ENCODE assay signal across 20 mouse cellular contexts in the genomic region with DNA sequence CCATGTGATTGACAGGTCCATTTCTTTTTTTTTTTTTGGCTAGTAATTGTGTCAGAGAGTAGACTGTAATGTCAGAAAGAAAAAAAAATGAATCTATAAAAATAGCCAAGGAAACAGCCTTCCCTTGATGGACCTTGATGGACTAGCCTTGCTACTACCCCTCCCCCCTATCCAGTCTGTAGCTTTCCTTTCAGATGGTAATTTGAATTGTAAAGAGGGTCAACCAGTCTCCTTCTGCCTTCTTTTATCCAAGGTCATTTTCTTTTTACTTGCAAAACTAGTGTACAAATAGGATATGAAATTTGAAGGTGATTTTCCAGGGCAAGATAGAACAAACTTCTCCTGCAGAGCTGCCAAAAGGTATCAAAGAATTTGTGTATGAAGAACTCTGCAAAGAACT.
A peak's percentile ranks its signal among the peaks of the same experiment; 100 is the strongest.
DNase-seq lines count a peak whose midpoint lies in the region; TF ChIP-seq lines count a peak whose summit lies in the region.
"Had no signal": no experiment of that assay in that cellular context is flagged by ENCODE, and none has a peak within 500 bp of the region (broad histone marks: within the 10 kb centered on the region; RNA-seq: fewer than 3 reads in every experiment).

No protein-coding gene starts in this region.

- TF ChIP-seq POLR2A in ES-Bruce4 (IDR thresholded peaks at IDR 0.05; ENCODE audit: insufficient read depth, low read length), result no peak

- H3K4me3 ChIP-seq in ES-Bruce4 (ENCODE audit: low read depth, low read length) (no peak overlapping the region), ES-E14 (ENCODE audit: insufficient read depth in 1 of 2, low read depth in 1 of 2, low read length in 2 of 2, poor library complexity in 1 of 2, severe bottlenecking in 1 of 2) (no peak overlapping the region)
- H3K4me3 ChIP-seq: embryonic facial prominence, embryonic 10.5 days; embryonic facial prominence, embryonic 12.5 days; forebrain, embryonic 13.5 days; forebrain, embryonic 15.5 days had no signal

- no peak for TF ChIP-seq CTCF in ES-Bruce4 (IDR thresholded peaks at IDR 0.05; ENCODE audit: low read depth, low read length)

- H3K4me1 ChIP-seq in ES-Bruce4 (ENCODE audit: control insufficient read depth, insufficient read depth, low read length) (no peaks in the 10 kb centered on the region), ES-E14 (ENCODE audit: control insufficient read depth in 2 of 2, insufficient read depth in 2 of 2, low read length in 2 of 2, poor library complexity in 1 of 2) (peaks cover 4 to 8% of the 10 kb centered on the region in 2 experiments; a peak in 2 of 4 replicates)
- H3K4me1 ChIP-seq: embryonic facial prominence, embryonic 10.5 days; embryonic facial prominence, embryonic 12.5 days; forebrain, embryonic 13.5 days; forebrain, embryonic 15.5 days had no signal

- TF ChIP-seq EP300 in ES-Bruce4 (IDR thresholded peaks at IDR 0.05; ENCODE audit: insufficient read depth, low read depth, low read length), result no peak

- no peak for DNase-seq in ES-E14 (ENCODE audit: low read depth, low spot score)
- DNase-seq in ZHBTc4 (ENCODE audit: low read depth, low spot score), result peak; percentile 73
- DNase-seq in thymus, postnatal 25 days, result no peak
- no peak for DNase-seq in thymus, postnatal 0 days (ENCODE audit: low spot score)
- DNase-seq: adrenal gland, adult 2 months; adrenal gland, postnatal 10 days; adrenal gland, postnatal 25 days; B cell, adult 2 months; cerebellum, adult 11-12 months; cerebellum, adult 2 months; cerebellum, adult 9-10 months; cerebellum, postnatal 10 days; cerebellum, postnatal 25 days; forebrain, postnatal 0 days had no signal

- H3K36me3 ChIP-seq in ES-Bruce4 (ENCODE audit: control insufficient read depth, insufficient read depth, low read length, poor library complexity, severe bottlenecking) (no peaks in the 10 kb centered on the region), ES-E14 (ENCODE audit: control insufficient read depth, insufficient read depth, low read length, poor library complexity, severe bottlenecking) (no peaks in the 10 kb centered on the region; the same call in 1 of the 2 replicates)
- H3K36me3 ChIP-seq: embryonic facial prominence, embryonic 10.5 days; embryonic facial prominence, embryonic 12.5 days; forebrain, embryonic 15.5 days had no signal

- H3K27ac ChIP-seq in ES-Bruce4 (ENCODE audit: insufficient read depth, low read length) (peak overlapping the region; percentile 64; the same call in 1 of the 2 replicates), ES-E14 (ENCODE audit: insufficient read depth, low read depth, low read length, poor library complexity, severe bottlenecking) (no peak overlapping the region; the same call in 1 of the 2 replicates)
- H3K27ac ChIP-seq: embryonic facial prominence, embryonic 10.5 days; embryonic facial prominence, embryonic 12.5 days; forebrain, embryonic 13.5 days; forebrain, embryonic 15.5 days had no signal

- H3K9ac ChIP-seq in ES-Bruce4 (ENCODE audit: low read depth, poor library complexity, severe bottlenecking) (no peak overlapping the region), ES-E14 (ENCODE audit: insufficient read depth, low read depth, low read length, poor library complexity, severe bottlenecking) (no peak overlapping the region)
- H3K9ac ChIP-seq: embryonic facial prominence, embryonic 12.5 days; forebrain, embryonic 13.5 days; forebrain, embryonic 15.5 days; forebrain, postnatal 0 days had no signal

- peaks cover 25% of the 10 kb centered on the region for H3K9me3 ChIP-seq in ES-Bruce4 (replicated peaks; ENCODE audit: control insufficient read depth, insufficient read depth, low read length, poor library complexity, severe bottlenecking)
- peaks cover 2% of the 10 kb centered on the region; the same call in 1 of the 2 replicates for H3K9me3 ChIP-seq in ES-E14 (ENCODE audit: control insufficient read depth, insufficient read depth, low read depth, low read length)
- H3K9me3 ChIP-seq: embryonic facial prominence, embryonic 10.5 days; forebrain, embryonic 13.5 days; forebrain, embryonic 15.5 days had no signal

- in situ Hi-C loops in ES-E14 (cut with MboI; ENCODE audit: low sequenced_read_pairs in 2 of 2, unreplicated experiment in 2 of 2), result no loop called here

- peaks cover 1% of the 10 kb centered on the region; the same call in 1 of the 2 replicates for H3K27me3 ChIP-seq in ES-Bruce4 (ENCODE audit: control insufficient read depth, insufficient read depth, low read length, poor library complexity, severe bottlenecking)
- H3K27me3 ChIP-seq: CH12.LX; embryonic facial prominence, embryonic 12.5 days; forebrain, embryonic 13.5 days; forebrain, embryonic 15.5 days had no signal

TF ChIP-seq in ES-E14, 5 proteins besides CTCF, POLR2A, EP300 and RAD21:
- TF ChIP-seq HCFC1 (IDR thresholded peaks at IDR 0.05; ENCODE audit: borderline replicate concordance, insufficient read depth, low read length) (no peak), CHD2 (IDR thresholded peaks at IDR 0.05; ENCODE audit: low read depth, low read length) (0 out of 2 replicates have a peak, but pooled peaks have one; percentile 19), ZNF384 (IDR thresholded peaks at IDR 0.05; ENCODE audit: low read depth, low read length) (0 out of 2 replicates have a peak, but pooled peaks have one; percentile 9)
